Mouse (Mus musculus): ENCODE measurements around the gene Hsd11b1. TPM values are rescaled to one million over a fixed set of nuclear protein-coding genes. Genes with fewer than 3 reads are reported as not detected.
"Not testable (repeated sequence)": the region's sequence is repeated elsewhere in the genome, so short reads cannot be mapped to it uniquely, and the experiment has no call there.

Gene Hsd11b1
- polyA plus RNA-seq, 1 experiment from 2014 or later = 1.3 TPM

DNA sequence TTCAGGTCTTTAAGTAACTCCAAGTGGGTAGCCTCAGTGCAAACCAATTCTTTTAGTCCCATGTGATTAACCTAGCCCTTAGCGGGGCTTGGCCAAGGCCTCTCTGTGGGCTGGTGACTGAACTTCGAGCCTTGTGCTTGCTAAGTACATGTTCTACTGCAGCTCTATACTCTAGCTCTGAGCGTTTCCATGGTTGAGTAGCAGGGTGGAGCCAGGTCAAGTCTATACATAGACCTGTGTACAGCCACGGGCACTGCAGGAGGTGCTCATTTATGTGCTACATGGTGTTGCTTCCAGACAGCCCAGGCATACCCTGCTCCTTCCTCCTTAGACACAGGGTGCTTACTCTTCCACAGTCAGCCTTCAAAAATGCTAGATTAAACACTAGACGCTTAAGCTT is 32.0 kb upstream of the Hsd11b1 start:
- Histone ChIP-seq H3K4me1 (no peaks in the 10 kb centered on the region), H3K4me2 (replicated peaks) (no peak overlapping the region), H3K27me3 (no peaks in the 10 kb centered on the region), H3K9ac (no peak overlapping the region), H3K27ac (no peak overlapping the region), H3K9me3 (no peaks in the 10 kb centered on the region), H3K4me3 (no peak overlapping the region), H3K36me3 (no peaks in the 10 kb centered on the region)
- no peak for ATAC-seq (ENCODE audit: low FRiP score, low read depth)
- 83% methylated on average over 5 of the region's 5 CpGs for WGBS

DNA sequence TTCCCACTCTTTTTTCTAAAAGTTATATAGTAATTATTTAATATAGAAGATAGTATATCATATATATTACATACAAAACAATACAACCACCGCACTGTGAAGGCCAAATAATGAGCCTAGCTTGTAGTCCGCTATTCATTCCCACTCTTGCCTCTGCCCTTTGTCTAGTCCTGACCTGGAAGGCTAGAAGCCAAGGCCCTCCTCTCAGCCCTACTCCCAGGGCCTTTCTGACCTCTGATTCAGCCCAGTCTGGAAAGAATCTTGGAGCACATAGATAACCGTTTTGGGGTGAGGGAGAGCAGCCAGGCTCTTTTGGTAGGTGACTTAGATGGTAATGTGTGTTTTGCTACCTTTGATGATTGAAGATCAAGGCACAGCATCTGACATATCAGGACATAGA is 30.1 kb upstream of the Hsd11b1 start:
- Histone ChIP-seq H3K4me2 (replicated peaks) (no peak overlapping the region), H3K27ac (no peak overlapping the region), H3K9ac (no peak overlapping the region), H3K4me1 (no peaks in the 10 kb centered on the region), H3K9me3 (no peaks in the 10 kb centered on the region), H3K4me3 (no peak overlapping the region), H3K27me3 (no peaks in the 10 kb centered on the region), H3K36me3 (no peaks in the 10 kb centered on the region)
- 89% methylated on average over 3 of the region's 3 CpGs for WGBS
- ATAC-seq (ENCODE audit: low FRiP score, low read depth) = no peak

DNA sequence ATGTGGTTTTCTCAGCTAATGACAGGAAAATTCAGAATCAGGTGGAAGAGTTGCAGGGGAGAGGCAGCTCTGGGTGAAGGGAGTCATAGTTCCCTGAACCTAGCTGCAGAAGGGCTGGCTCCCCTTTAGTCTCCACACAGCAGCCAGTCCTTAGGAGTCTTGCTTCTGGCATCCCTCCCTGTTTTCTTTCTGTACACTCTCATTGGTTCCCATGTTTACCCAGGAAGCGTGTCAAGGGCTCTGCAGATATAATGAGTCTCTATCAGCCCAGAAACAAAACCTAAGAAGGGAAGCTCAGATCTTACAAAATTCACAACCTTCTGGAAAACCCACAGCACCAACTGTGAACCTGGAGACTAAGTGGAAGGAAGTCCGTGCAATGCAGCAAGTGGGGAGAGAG is 29.2 kb upstream of the Hsd11b1 start:
- Histone ChIP-seq H3K9me3 (no peaks in the 10 kb centered on the region), H3K9ac (no peak overlapping the region), H3K4me2 (replicated peaks) (no peak overlapping the region), H3K4me3 (no peak overlapping the region), H3K27me3 (no peaks in the 10 kb centered on the region), H3K36me3 (no peaks in the 10 kb centered on the region), H3K4me1 (no peaks in the 10 kb centered on the region), H3K27ac (no peak overlapping the region)
- no peak for ATAC-seq (ENCODE audit: low FRiP score, low read depth)
- 47% methylated on average over 2 of the region's 2 CpGs for WGBS

DNA sequence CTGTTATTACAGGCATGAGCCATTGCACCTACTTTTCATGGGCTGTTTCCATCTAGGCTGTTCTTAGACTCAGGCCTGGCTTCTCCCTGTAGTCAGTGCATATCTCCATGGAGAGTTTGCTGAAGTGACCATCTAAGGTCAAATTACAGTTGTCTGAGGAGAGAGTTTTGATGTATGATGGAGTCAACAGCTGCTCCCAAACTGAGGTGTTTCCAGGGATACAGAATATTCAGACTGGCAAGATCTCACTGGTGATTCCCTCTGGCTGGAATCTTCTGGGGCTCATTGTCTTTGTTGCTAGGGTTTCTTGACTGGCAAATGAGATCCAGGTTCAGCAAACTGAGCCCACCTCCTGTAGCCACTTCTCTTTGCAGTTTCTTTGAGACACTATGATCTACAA is 26.8 kb upstream of the Hsd11b1 start:
- H3K9me3 ChIP-seq = no peaks in the 10 kb centered on the region
- no peaks in the 10 kb centered on the region for H3K4me1 ChIP-seq
- H3K4me2 ChIP-seq (replicated peaks) = no peak overlapping the region
- ATAC-seq (ENCODE audit: low FRiP score, low read depth) = no peak
- no peaks in the 10 kb centered on the region for H3K36me3 ChIP-seq
- no peak overlapping the region for H3K9ac ChIP-seq
- H3K27me3 ChIP-seq = no peaks in the 10 kb centered on the region
- H3K4me3 ChIP-seq = no peak overlapping the region
- no peak overlapping the region for H3K27ac ChIP-seq

DNA sequence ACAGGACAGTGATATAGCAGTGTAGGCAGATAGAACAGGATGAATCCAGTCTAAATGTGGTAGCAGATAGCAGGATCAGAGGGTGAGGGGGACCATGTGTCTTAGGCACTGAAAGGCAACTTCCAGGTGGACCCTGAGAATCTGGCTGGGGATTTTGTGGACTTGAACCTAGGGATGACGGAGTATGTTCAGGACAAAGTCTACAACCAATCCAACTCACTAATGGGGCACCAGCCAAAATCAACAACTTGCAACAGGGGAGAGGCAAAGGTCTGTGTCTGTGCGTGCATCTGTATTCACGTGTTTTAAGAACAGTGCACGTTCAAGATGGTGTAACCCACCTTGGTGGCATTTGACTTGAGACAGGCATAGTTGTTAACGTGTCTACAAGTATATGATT is 26.0 kb upstream of the Hsd11b1 start:
- ATAC-seq (ENCODE audit: low FRiP score, low read depth) = no peak
- Histone ChIP-seq H3K4me1 (no peaks in the 10 kb centered on the region), H3K36me3 (no peaks in the 10 kb centered on the region), H3K9me3 (no peaks in the 10 kb centered on the region), H3K4me2 (replicated peaks) (no peak overlapping the region), H3K27me3 (no peaks in the 10 kb centered on the region), H3K27ac (no peak overlapping the region), H3K9ac (no peak overlapping the region), H3K4me3 (no peak overlapping the region)
- WGBS = 93% methylated on average over 5 of the region's 5 CpGs

DNA sequence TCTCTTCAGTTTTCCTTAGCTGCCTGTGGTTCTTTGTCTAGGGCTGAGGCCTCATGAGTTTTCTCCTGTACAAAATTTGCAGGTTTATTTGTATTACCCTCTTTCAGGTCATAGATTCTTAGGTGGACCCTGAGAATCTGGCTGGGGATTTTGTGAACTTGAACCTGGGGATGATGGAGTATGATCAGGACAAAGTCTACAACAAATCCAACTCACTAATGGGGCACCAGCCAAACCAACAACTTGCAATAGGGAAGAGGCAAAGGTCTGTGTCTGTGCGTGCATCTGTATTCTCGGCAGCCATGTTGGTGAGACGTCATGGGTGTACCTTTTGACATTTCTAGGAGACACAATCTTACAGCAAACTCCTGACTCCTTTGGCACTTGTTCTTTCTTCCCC is 25.2 kb upstream of the Hsd11b1 start:
- WGBS = 87% methylated on average over 3 of the region's 3 CpGs

DNA sequence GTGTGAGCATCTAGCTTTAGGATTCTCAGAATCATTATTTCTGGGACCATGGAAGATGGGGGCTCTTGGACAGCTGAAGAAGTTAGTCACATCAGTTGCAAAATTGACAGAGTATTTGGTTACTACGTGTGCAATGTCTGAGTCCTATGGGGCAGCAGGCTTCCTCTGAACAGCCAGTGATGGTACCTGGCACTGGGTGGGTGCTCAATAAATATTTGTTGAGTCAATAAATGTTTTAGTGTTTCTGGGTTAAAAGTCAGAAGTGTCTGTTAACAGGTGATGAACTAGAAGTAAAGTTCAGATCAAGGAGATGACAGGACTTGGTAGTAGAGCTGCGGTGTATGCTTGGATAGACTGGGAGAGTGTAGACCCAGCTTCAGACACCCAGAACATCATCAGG is 23.7 kb upstream of the Hsd11b1 start:
- H3K27me3 ChIP-seq = no peaks in the 10 kb centered on the region
- no peak overlapping the region for H3K27ac ChIP-seq
- no peaks in the 10 kb centered on the region for H3K4me1 ChIP-seq
- H3K4me2 ChIP-seq (replicated peaks) = no peak overlapping the region
- H3K9ac ChIP-seq = no peak overlapping the region
- 81% methylated on average over 2 of the region's 2 CpGs for WGBS
- H3K4me3 ChIP-seq = no peak overlapping the region
- no peaks in the 10 kb centered on the region for H3K9me3 ChIP-seq
- H3K36me3 ChIP-seq = no peaks in the 10 kb centered on the region
- ATAC-seq (ENCODE audit: low FRiP score, low read depth) = no peak

More for the DNA sequence above, 25.2 kb upstream of the Hsd11b1 start:
- no peaks in the 10 kb centered on the region for H3K4me1 ChIP-seq
- no peak for ATAC-seq (ENCODE audit: low FRiP score, low read depth)
- H3K9me3 ChIP-seq = no peaks in the 10 kb centered on the region
- no peaks in the 10 kb centered on the region for H3K27me3 ChIP-seq
- H3K36me3 ChIP-seq = no peaks in the 10 kb centered on the region
- H3K4me3 ChIP-seq = no peak overlapping the region
- no peak overlapping the region for H3K4me2 ChIP-seq (replicated peaks)
- H3K27ac ChIP-seq = no peak overlapping the region
- H3K9ac ChIP-seq = no peak overlapping the region

DNA sequence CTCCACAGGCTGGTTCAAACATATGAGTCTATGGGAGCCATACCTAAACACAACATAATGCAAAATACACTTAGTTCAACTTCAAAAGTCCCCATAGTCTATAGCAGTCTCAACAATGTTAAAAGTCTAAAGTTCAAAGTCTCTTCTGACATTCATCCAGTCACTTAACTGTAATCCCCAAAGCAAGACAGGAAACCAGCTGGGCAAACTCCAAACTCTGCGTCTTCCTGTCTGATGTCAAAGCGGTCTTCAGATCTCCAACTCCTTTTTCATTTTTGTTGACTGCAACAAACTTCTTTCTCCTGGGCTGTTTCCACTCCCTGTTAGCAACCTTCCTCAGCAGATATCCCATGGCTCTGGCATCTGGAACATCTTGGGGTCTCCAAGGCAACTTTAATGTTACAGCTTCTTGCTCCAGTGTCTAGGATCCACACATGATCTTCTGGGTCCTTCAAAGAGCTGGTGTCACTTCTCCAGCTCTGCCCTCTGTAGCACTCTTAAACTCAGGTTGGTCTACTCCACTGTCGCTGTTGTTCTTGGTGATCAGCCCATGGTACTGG is 22.0 kb upstream of the Hsd11b1 start:
- not testable (repeated sequence) for H3K36me3 ChIP-seq; H3K27me3 ChIP-seq; H3K9ac ChIP-seq; H3K4me3 ChIP-seq; H3K27ac ChIP-seq; H3K4me2 ChIP-seq (replicated peaks); H3K4me1 ChIP-seq; ATAC-seq (ENCODE audit: low FRiP score, low read depth); H3K9me3 ChIP-seq
- WGBS = 89% methylated on average over 3 of the region's 3 CpGs

DNA sequence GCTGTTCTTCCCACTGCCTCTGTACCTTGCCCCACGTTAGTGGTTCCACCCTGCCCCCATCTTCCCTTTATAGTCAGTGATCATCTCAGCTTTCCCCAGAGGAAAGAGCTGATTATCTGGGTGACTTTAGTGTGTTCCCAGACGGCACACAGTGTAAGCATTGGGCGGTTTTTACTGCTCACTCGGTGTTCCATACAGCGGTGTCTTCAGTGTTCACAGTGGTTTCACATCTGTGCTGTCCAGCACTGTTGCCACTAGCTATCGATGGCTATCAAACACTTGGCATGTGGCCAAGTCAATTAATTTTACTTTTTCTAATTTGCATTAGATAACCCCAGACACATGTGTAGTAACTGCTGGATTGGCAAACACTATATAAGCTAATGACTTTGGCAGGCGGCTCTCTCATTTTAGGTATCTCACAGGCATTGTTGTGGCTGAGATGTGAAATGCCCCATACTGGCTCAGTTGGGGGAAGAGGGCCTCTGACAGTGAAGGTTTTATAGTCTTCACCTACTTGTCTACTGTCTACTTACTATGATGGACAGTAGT is 20.4 kb upstream of the Hsd11b1 start:
- Histone ChIP-seq H3K9me3 (no peaks in the 10 kb centered on the region), H3K27me3 (no peaks in the 10 kb centered on the region), H3K9ac (no peak overlapping the region), H3K27ac (no peak overlapping the region), H3K4me2 (replicated peaks) (no peak overlapping the region), H3K4me1 (no peaks in the 10 kb centered on the region), H3K4me3 (no peak overlapping the region), H3K36me3 (no peaks in the 10 kb centered on the region)
- ATAC-seq (ENCODE audit: low FRiP score, low read depth) = no peak
- WGBS = 72% methylated on average over 7 of the region's 7 CpGs

DNA sequence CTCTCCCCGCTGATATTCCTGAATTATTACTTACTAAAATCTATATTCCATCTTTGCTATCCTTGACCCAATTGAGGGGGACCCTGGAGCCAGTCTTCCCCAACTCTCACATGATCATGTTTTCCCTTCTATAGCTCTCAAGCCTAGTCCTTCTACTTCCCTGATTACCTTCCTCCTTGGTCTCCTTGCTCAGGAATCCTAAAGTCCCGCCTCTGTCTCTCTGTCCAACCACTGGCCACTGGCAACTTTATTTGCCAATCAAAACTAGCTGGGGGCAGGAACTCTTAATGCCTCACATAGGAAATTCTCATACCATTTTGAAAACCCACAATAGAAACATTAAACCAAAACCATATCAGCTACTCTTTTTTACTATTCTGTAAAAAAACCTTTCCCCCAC is 17.5 kb upstream of the Hsd11b1 start:
- Histone ChIP-seq H3K36me3 (no peaks in the 10 kb centered on the region), H3K9me3 (no peaks in the 10 kb centered on the region), H3K4me3 (no peak overlapping the region), H3K4me1 (peaks cover 8% of the 10 kb centered on the region), H3K27ac (no peak overlapping the region), H3K4me2 (replicated peaks) (no peak overlapping the region), H3K27me3 (no peaks in the 10 kb centered on the region), H3K9ac (no peak overlapping the region)
- 91% methylated on average over 2 of the region's 2 CpGs for WGBS
- ATAC-seq (ENCODE audit: low FRiP score, low read depth) = no peak

DNA sequence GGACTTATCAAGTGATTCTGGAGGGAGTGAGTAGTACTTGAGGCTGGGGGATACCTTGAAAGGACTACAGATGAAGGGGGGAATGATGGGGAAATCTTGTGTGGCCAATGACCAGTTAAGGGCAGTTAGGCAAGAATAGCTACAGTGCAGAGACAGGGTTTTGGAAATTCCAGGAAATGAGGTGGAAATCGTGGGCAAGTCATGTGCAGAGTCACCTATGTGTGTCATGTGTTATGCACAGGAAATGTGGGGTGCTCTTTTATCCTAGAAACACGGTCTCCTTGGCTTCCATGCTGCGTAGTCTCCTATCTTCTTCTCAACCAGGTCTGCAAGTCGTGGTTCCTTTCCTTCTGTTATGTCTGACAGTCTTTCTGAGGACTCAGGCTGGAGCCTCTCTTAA is 15.6 kb upstream of the Hsd11b1 start:
- Histone ChIP-seq H3K27me3 (no peaks in the 10 kb centered on the region), H3K4me1 (peaks cover 8% of the 10 kb centered on the region), H3K9me3 (no peaks in the 10 kb centered on the region), H3K4me2 (replicated peaks) (no peak overlapping the region), H3K4me3 (no peak overlapping the region), H3K36me3 (no peaks in the 10 kb centered on the region), H3K27ac (no peak overlapping the region), H3K9ac (no peak overlapping the region)
- no peak for ATAC-seq (ENCODE audit: low FRiP score, low read depth)
- 84% methylated on average over 4 of the region's 4 CpGs for WGBS

DNA sequence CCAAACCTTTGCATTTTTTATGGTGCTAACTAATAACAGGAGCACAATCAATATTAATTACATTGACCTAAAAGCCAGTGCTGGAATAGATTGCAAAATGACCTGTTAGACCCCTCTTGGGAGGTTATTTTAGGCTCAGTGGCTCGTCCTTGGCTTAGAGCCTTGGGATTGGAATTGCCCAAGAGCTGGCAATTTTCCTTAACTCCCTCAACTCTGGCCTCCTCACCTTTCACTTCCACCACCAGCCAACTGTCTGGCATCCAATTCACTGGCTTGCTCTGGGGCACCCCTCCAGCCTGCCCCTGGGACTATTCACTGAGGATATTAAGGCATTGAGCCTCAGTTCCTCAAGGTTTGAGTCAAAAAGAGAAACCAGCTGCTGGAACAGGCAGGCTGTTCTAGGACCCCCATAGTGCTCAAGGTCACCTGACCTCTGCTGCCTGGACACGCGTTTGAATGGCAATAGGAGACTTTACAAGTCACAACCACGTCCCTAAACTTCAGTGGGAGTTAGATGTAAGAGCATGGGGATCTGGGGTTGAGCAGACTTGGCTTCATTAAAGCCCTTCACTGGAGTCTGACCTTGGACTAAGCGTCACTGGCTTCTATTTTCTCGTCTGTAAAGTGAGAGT is 14.7 kb upstream of the Hsd11b1 start:
- Histone ChIP-seq H3K9me3 (no peaks in the 10 kb centered on the region), H3K4me3 (no peak overlapping the region), H3K36me3 (no peaks in the 10 kb centered on the region), H3K4me2 (replicated peaks) (no peak overlapping the region), H3K4me1 (peaks cover 8% of the 10 kb centered on the region), H3K9ac (no peak overlapping the region), H3K27ac (no peak overlapping the region), H3K27me3 (no peaks in the 10 kb centered on the region)
- no peak for ATAC-seq (ENCODE audit: low FRiP score, low read depth)
- WGBS = 26% methylated on average over 6 of the region's 6 CpGs

Measured in limb, embryonic 13.5 days (tissue).